In the genomic region with DNA sequence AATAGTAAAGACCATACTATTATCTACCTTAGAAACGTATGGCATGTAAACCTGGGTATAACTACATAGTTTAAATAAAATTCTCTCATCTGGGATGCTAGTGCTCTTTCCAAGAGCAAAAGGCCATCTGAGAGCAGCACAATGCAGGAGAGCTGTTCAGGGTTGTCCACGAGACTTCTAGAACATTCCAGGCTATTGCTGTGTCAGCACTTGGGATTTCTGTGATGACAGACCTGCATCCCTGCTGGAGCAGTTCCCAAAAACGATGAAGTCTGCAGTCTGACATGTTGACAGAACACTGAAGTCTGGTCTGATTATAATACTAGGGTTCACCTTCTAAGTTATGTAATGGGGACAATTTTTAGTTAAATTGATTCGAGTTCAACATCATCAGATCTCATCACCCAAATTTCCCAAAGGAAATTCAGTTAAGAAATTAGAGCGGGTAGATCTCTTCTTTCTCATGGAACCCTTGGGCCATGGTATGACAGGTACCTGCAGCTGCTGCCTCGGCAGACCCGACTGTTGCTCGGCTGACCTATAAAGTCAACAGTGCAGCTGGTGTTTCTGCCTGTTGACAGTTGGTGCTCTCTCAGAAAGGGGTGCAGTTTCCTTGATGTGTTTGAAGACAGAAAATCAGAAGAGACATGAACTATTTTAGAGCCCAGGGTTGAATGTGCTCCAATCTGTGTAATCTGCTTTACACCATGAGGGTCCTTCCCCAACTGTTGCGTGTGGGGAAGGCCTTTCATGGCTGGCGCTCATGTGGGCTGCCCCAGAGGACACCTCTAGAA, we compare ENCODE assay signal across 20 mouse cellular contexts. TPM values are rescaled to one million over a fixed set of nuclear protein-coding genes. Genes with fewer than 3 reads are reported as not detected.
A peak's percentile ranks its signal among the peaks of the same experiment; 100 is the strongest.
DNase-seq lines count a peak whose midpoint lies in the region; ATAC-seq and TF ChIP-seq lines count a peak whose summit lies in the region.
"Had no signal": no experiment of that assay in that cellular context is flagged by ENCODE, and none has a peak within 500 bp of the region (broad histone marks: within the 10 kb centered on the region; RNA-seq: fewer than 3 reads in every experiment).

No protein-coding gene starts in this region.

- no peaks in the 10 kb centered on the region for H3K36me3 ChIP-seq in embryonic facial prominence, embryonic 15.5 days
- peaks cover 14% of the 10 kb centered on the region for H3K36me3 ChIP-seq in embryonic facial prominence, embryonic 10.5 days (replicated peaks)
- H3K36me3 ChIP-seq in liver, adult 2 months (ENCODE audit: control insufficient read depth, insufficient read depth, low read length), result no peaks in the 10 kb centered on the region
- peaks cover 5% of the 10 kb centered on the region; the same call in 1 of the 2 replicates for H3K36me3 ChIP-seq in liver, embryonic 12.5 days
- no peaks in the 10 kb centered on the region for H3K36me3 ChIP-seq in thymus, adult 2 months (ENCODE audit: control insufficient read depth, insufficient read depth, low read length)
- H3K36me3 ChIP-seq: hindbrain, embryonic 15.5 days had no signal

- peaks cover 19% of the 10 kb centered on the region for H3K27me3 ChIP-seq in embryonic facial prominence, embryonic 15.5 days
- peaks cover 27% of the 10 kb centered on the region for H3K27me3 ChIP-seq in embryonic facial prominence, embryonic 10.5 days (replicated peaks; ENCODE audit: low read depth, poor library complexity, severe bottlenecking)
- peaks cover 3% of the 10 kb centered on the region; the same call in 1 of the 2 replicates for H3K27me3 ChIP-seq in liver, adult 2 months (ENCODE audit: control insufficient read depth, insufficient read depth, low read length)
- H3K27me3 ChIP-seq in liver, embryonic 12.5 days (replicated peaks), result peaks cover 34% of the 10 kb centered on the region
- no peaks in the 10 kb centered on the region for H3K27me3 ChIP-seq in thymus, adult 2 months (ENCODE audit: control insufficient read depth, insufficient read depth, low read length)

- no peak for DNase-seq in embryonic facial prominence, embryonic 10.5 days (ENCODE audit: low spot score)
- peak; percentile 26 for DNase-seq in liver, adult 2 months (ENCODE audit: extremely low read depth, low read depth, low spot score)
- peak; percentile 32 for DNase-seq in thymus, adult 2 months
- DNase-seq in thymus, postnatal 25 days, result no peak
- DNase-seq in thymus, postnatal 4 days, result peak; percentile 61
- no peak for DNase-seq in left cerebral cortex, postnatal 25 days (ENCODE audit: low spot score in 2 of 2)
- DNase-seq: adrenal gland, adult 2 months; cerebellum, adult 9-11 months; gastrocnemius, postnatal 25 days had no signal

- peaks cover 1% of the 10 kb centered on the region for H3K4me1 ChIP-seq in embryonic facial prominence, embryonic 15.5 days
- peaks cover 5% of the 10 kb centered on the region for H3K4me1 ChIP-seq in embryonic facial prominence, embryonic 10.5 days
- peaks cover 7% of the 10 kb centered on the region for H3K4me1 ChIP-seq in liver, adult 2 months (ENCODE audit: control insufficient read depth, insufficient read depth, low read length)
- H3K4me1 ChIP-seq in liver, embryonic 12.5 days, result 0 out of 2 replicates have a peak, but pooled peaks cover 8% of the 10 kb centered on the region
- H3K4me1 ChIP-seq in thymus, adult 2 months (replicated peaks; ENCODE audit: control insufficient read depth, insufficient read depth, low read length), result peaks cover 45% of the 10 kb centered on the region
- H3K4me1 ChIP-seq: hindbrain, embryonic 15.5 days had no signal

- H3K79me2 ChIP-seq in liver, adult 2 months (ENCODE audit: control insufficient read depth, insufficient read depth, low read length), result no peaks in the 10 kb centered on the region

- intact Hi-C loops in left cerebral cortex, postnatal 25 days (cut with DNase I), result no loop called here

- no peaks in the 10 kb centered on the region for H3K9me3 ChIP-seq in embryonic facial prominence, embryonic 15.5 days (replicated peaks)
- no peaks in the 10 kb centered on the region for H3K9me3 ChIP-seq in embryonic facial prominence, embryonic 10.5 days
- H3K9me3 ChIP-seq in liver, embryonic 12.5 days (replicated peaks), result no peaks in the 10 kb centered on the region
- H3K9me3 ChIP-seq: forebrain, embryonic 10.5 days; heart, embryonic 10.5 days; hindbrain, embryonic 15.5 days; limb, embryonic 12.5 days; midbrain, embryonic 12.5 days had no signal

- H3K9ac ChIP-seq in embryonic facial prominence, embryonic 15.5 days, result no peak overlapping the region
- H3K9ac ChIP-seq in liver, adult 2 months (ENCODE audit: low read depth, low read length), result no peak overlapping the region
- no peak overlapping the region for H3K9ac ChIP-seq in liver, embryonic 12.5 days
- H3K9ac ChIP-seq: hindbrain, embryonic 15.5 days; limb, embryonic 12.5 days; midbrain, embryonic 12.5 days had no signal

- peak overlapping the region; percentile 28; the same call in 1 of the 2 replicates for H3K27ac ChIP-seq in embryonic facial prominence, embryonic 15.5 days (replicated peaks)
- H3K27ac ChIP-seq in embryonic facial prominence, embryonic 10.5 days (replicated peaks), result no peak overlapping the region
- no peak overlapping the region for H3K27ac ChIP-seq in liver, adult 2 months (replicated peaks; ENCODE audit: insufficient read depth, low read depth, low read length)
- no peak overlapping the region for H3K27ac ChIP-seq in liver, embryonic 12.5 days
- H3K27ac ChIP-seq in thymus, adult 2 months (ENCODE audit: control insufficient read depth, insufficient read depth, low read length), result peak overlapping the region; percentile 63; the same call in 1 of the 2 replicates
- H3K27ac ChIP-seq: forebrain, embryonic 10.5 days; heart, embryonic 10.5 days; hindbrain, embryonic 15.5 days; layer of hippocampus, adult 2 months; left cerebral cortex, adult 2 months; limb, embryonic 12.5 days; midbrain, embryonic 12.5 days had no signal

- no peak for TF ChIP-seq POLR2A in liver, adult 2 months (IDR thresholded peaks at IDR 0.05; ENCODE audit: extremely low read depth, insufficient read depth, low read length)
- no peak for TF ChIP-seq POLR2A in thymus, adult 2 months (IDR thresholded peaks at IDR 0.05; ENCODE audit: control insufficient read depth, extremely low read depth, insufficient read depth, low read length, poor library complexity)

- TF ChIP-seq CTCF in liver, adult 2 months (IDR thresholded peaks at IDR 0.05; ENCODE audit: low read depth, low read length), result no peak
- no peak for TF ChIP-seq CTCF in thymus, adult 2 months (IDR thresholded peaks at IDR 0.05; ENCODE audit: borderline replicate concordance, control insufficient read depth, extremely low read depth, insufficient read depth, low read length, poor library complexity)

- no peak overlapping the region for H3K4me2 ChIP-seq in embryonic facial prominence, embryonic 15.5 days (replicated peaks)
- H3K4me2 ChIP-seq in liver, embryonic 12.5 days, result no peak overlapping the region
- H3K4me2 ChIP-seq: hindbrain, embryonic 15.5 days; limb, embryonic 12.5 days; midbrain, embryonic 12.5 days had no signal

- 57% methylated on average over 10 of the region's 10 CpGs for WGBS in embryonic facial prominence, embryonic 15.5 days
- WGBS in embryonic facial prominence, embryonic 10.5 days, result 83% methylated on average over 10 of the region's 10 CpGs
- 36% methylated on average over 10 of the region's 10 CpGs for WGBS in liver, adult 2 months
- WGBS in liver, embryonic 12.5 days (ENCODE audit: insufficient replicate concordance), result 66% methylated on average over 10 of the region's 10 CpGs
- WGBS in thymus, adult 2 months, result 48% methylated on average over 10 of the region's 10 CpGs

- no peak overlapping the region for H3K4me3 ChIP-seq in embryonic facial prominence, embryonic 15.5 days (replicated peaks)
- no peak overlapping the region for H3K4me3 ChIP-seq in embryonic facial prominence, embryonic 10.5 days
- no peak overlapping the region for H3K4me3 ChIP-seq in liver, adult 2 months (ENCODE audit: insufficient read depth, low read depth, low read length)
- H3K4me3 ChIP-seq in liver, embryonic 12.5 days, result no peak overlapping the region
- H3K4me3 ChIP-seq in thymus, adult 2 months (ENCODE audit: control insufficient read depth, insufficient read depth, low read length), result no peak overlapping the region
- H3K4me3 ChIP-seq: forebrain, embryonic 10.5 days; heart, embryonic 10.5 days; hindbrain, embryonic 15.5 days; layer of hippocampus, adult 2 months; left cerebral cortex, adult 2 months; limb, embryonic 12.5 days; midbrain, embryonic 12.5 days had no signal

- no peak for ATAC-seq in embryonic facial prominence, embryonic 15.5 days (ENCODE audit: insufficient number of reproducible peaks, low FRiP score, low TSS enrichment, low read depth)
- no peak for ATAC-seq in liver, embryonic 12.5 days

RNA-seq across cellular contexts. Expression of gene Gm45623, which starts 6.7 kb away (rescaled TPM):
- 0.99 and 1.3 TPM in 2 replicates for polyA plus RNA-seq in embryonic facial prominence, embryonic 15.5 days (2015; fragmentation: Nextera tagmentation; extraction: Ambion mirVana)
- 0.24 and 0.26 TPM in 2 replicates for polyA plus RNA-seq in embryonic facial prominence, embryonic 10.5 days (2016; fragmentation: Nextera tagmentation; extraction: Ambion mirVana)
- not detected in 2 replicates for total RNA-seq in liver, adult 2 months (2014; rRNA removed)
- polyA plus RNA-seq in liver, adult 2 months (2012; rRNA removed), result not detected in 2 replicates
- not detected in 2 replicates for polyA plus RNA-seq in liver, embryonic 12.5 days (2016; fragmentation: Nextera tagmentation; extraction: Ambion mirVana)
- polyA plus RNA-seq in thymus, adult 2 months (2012; rRNA removed), result 0.17 TPM in 1 of 2 replicates, not detected in the other
- 10 to 100 TPM; 10.8 to 15.4 TPM for total RNA-seq in left cerebral cortex, postnatal 25 days (2021)
- total RNA-seq: adrenal gland, adult 2 months; gastrocnemius, postnatal 25 days; heart, postnatal 25 days had no signal
- polyA plus RNA-seq: adrenal gland, adult 2 months; forebrain, embryonic 10.5 days; limb, embryonic 12.5 days; urinary bladder, adult 2 months had no signal

RNA-seq across cellular contexts. Expression of gene Smad5, which starts 44.1 kb away (rescaled TPM):
- polyA plus RNA-seq in embryonic facial prominence, embryonic 15.5 days (2015; fragmentation: Nextera tagmentation; extraction: Ambion mirVana), result 31.7 and 32.1 TPM in 2 replicates
- polyA plus RNA-seq in embryonic facial prominence, embryonic 10.5 days (2016; fragmentation: Nextera tagmentation; extraction: Ambion mirVana), result 41.7 and 44.3 TPM in 2 replicates
- 13.1 and 15.2 TPM in 2 replicates for total RNA-seq in liver, adult 2 months (2014; rRNA removed)
- polyA plus RNA-seq in liver, adult 2 months (2012; rRNA removed), result 8.9 and 10.0 TPM in 2 replicates
- 7.3 TPM in 2 replicates for polyA plus RNA-seq in liver, embryonic 12.5 days (2016; fragmentation: Nextera tagmentation; extraction: Ambion mirVana)
- polyA plus RNA-seq in thymus, adult 2 months (2012; rRNA removed), result 42.1 and 45.6 TPM in 2 replicates
- total RNA-seq in left cerebral cortex, postnatal 25 days (2021), result 10 to 100 TPM; 20.2 to 20.3 TPM

Comparison
In these comparisons a context has a peak if more than half of its experiments do, and no peak if none do; other contexts are left out.
1. H3K27ac ChIP-seq: peak in embryonic facial prominence, embryonic 15.5 days (single experiment) and thymus, adult 2 months (single experiment); none in embryonic facial prominence, embryonic 10.5 days (single experiment), liver, adult 2 months (single experiment) and liver, embryonic 12.5 days (single experiment).
2. DNase-seq: peak in liver, adult 2 months (single experiment), thymus, adult 2 months (single experiment) and thymus, postnatal 4 days (single experiment); none in embryonic facial prominence, embryonic 10.5 days (single experiment), thymus, postnatal 25 days (single experiment) and left cerebral cortex, postnatal 25 days (0 of 2).